Mouse (Mus musculus) small intestine, adult 2 months (tissue): ENCODE data around the gene Cwc27. TPM values are rescaled to one million over a fixed set of nuclear protein-coding genes. Genes with fewer than 3 reads are reported as not detected.

Experiments
- H3K27ac ChIP-seq: fragments of 200-500 bp; 2 replicates; pipeline ENCODE4 v1.5.1; 2012; ENCODE audit warnings: low read depth, low read length, control low read depth, inconsistent platforms; ENCODE audit not compliant: insufficient read depth
- H3K27me3 ChIP-seq: fragments of 200-500 bp; 2 replicates; pipeline ENCODE4 v1.6.1; 2012; ENCODE audit warnings: mild to moderate bottlenecking, moderate library complexity, low read length, inconsistent platforms; ENCODE audit not compliant: control insufficient read depth, insufficient read depth
- H3K36me3 ChIP-seq: fragments of 200-500 bp; 2 replicates; pipeline ENCODE4 v1.6.1; 2012; ENCODE audit warnings: mild to moderate bottlenecking, low read length, control low read depth, inconsistent platforms; ENCODE audit not compliant: control insufficient read depth, insufficient read depth
- H3K4me1 ChIP-seq: fragments of 200-500 bp; 2 replicates; pipeline ENCODE4 v1.6.1; 2012; ENCODE audit warnings: low read length, inconsistent platforms, mixed read lengths; ENCODE audit not compliant: control insufficient read depth, insufficient read depth, insufficient read length
- H3K4me3 ChIP-seq: fragments of 200-500 bp; 2 replicates; pipeline ENCODE4 v1.5.1; 2012; ENCODE audit warnings: low read depth, mild to moderate bottlenecking, control low read depth, inconsistent platforms, low read length, moderate library complexity
- CTCF ChIP-seq: fragments of 200-500 bp; IDR thresholded peaks from 2 replicates; pipeline ENCODE4 v1.5.1; 2012; ENCODE audit warnings: low read depth, mild to moderate bottlenecking, control low read depth, inconsistent platforms, low read length, moderate library complexity, mixed read lengths; ENCODE audit not compliant: insufficient replicate concordance, insufficient read length; ENCODE audit errors: extremely low read depth
- POLR2A ChIP-seq: fragments of 200-500 bp; IDR thresholded peaks from 2 replicates; pipeline ENCODE4 v1.6.1; 2012; ENCODE audit warnings: low read depth, mild to moderate bottlenecking, control low read depth, inconsistent platforms, low read length, moderate library complexity
- WGBS: fragments of 180-500 bp; shearing (Covaris S2); methylation state at CpG from one replicate; pipeline ENCODE4 v1.1.7; 2018; 5-methylcytosine and 5-hydroxymethylcytosine counted together
- polyA plus RNA-seq: library from polyadenylated mRNA; depleted of rRNA; stranded (reverse); fragments of >200 nt; gene quantifications from 2 replicates; pipeline ENCODE4 v1.2.3, GENCODE M21; 2012

The Cwc27 gene
- polyA plus RNA-seq, 1 experiment = 0.42 TPM

- TF ChIP-seq POLR2A (no peak), CTCF (no peak)
- Histone ChIP-seq H3K27me3 (no peaks in the 10 kb centered on the region), H3K27ac (no peak overlapping the region), H3K4me3 (no peak overlapping the region), H3K4me1 (no peaks in the 10 kb centered on the region), H3K36me3 (peaks cover 37% of the 10 kb centered on the region)
- 77% methylated on average over 7 of the region's 7 CpGs for WGBS
Observed at GRCm38 (mm10) chr13:104837628-104838027, 20.7 kb upstream of the Cwc27 start.

- TF ChIP-seq CTCF = no peak
- TF ChIP-seq POLR2A = no peak
- 94% methylated on average over 13 of the region's 13 CpGs for WGBS
- Histone ChIP-seq H3K4me3 (no peak overlapping the region), H3K27me3 (no peaks in the 10 kb centered on the region), H3K36me3 (peaks cover 50% of the 10 kb centered on the region), H3K4me1 (no peaks in the 10 kb centered on the region), H3K27ac (no peak overlapping the region)
Observed at GRCm38 (mm10) chr13:104832811-104833210, 15.9 kb upstream of the Cwc27 start.

- H3K36me3 ChIP-seq = peaks cover 23% of the 10 kb centered on the region
- no peak overlapping the region for H3K4me3 ChIP-seq
- no peaks in the 10 kb centered on the region for H3K27me3 ChIP-seq
- H3K27ac ChIP-seq = no peak overlapping the region
- no peak for TF ChIP-seq CTCF
- no peak for TF ChIP-seq POLR2A
- 85% methylated on average over 2 of the region's 2 CpGs for WGBS
- H3K4me1 ChIP-seq = no peaks in the 10 kb centered on the region; the same call in 1 of the 2 replicates
Observed at GRCm38 (mm10) chr13:104825470-104825869, 8.5 kb upstream of the Cwc27 start.

- Histone ChIP-seq H3K36me3 (peaks cover 5% of the 10 kb centered on the region), H3K4me3 (no peak overlapping the region), H3K4me1 (no peaks in the 10 kb centered on the region; the same call in 1 of the 2 replicates), H3K27me3 (no peaks in the 10 kb centered on the region), H3K27ac (no peak overlapping the region)
- 60% methylated on average over 8 of the region's 8 CpGs for WGBS
- no peak for TF ChIP-seq POLR2A
- no peak for TF ChIP-seq CTCF
Observed at GRCm38 (mm10) chr13:104822411-104822838, 5.5 kb upstream of the Cwc27 start.

GRCm38 (mm10) chr13:104821908-104822307, 5.0 kb upstream of the Cwc27 start:
- Histone ChIP-seq H3K36me3 (peaks cover under 1% of the 10 kb centered on the region; the same call in 1 of the 2 replicates), H3K27ac (no peak overlapping the region), H3K27me3 (no peaks in the 10 kb centered on the region), H3K4me1 (no peaks in the 10 kb centered on the region; the same call in 1 of the 2 replicates), H3K4me3 (no peak overlapping the region)
- WGBS = 95% methylated on average over 1 of the region's 1 CpGs
- TF ChIP-seq POLR2A = no peak
- TF ChIP-seq CTCF = no peak

GRCm38 (mm10) chr13:104821192-104821591, 4.2 kb upstream of the Cwc27 start:
- TF ChIP-seq CTCF (no peak), POLR2A (no peak)
- Histone ChIP-seq H3K4me3 (no peak overlapping the region), H3K27me3 (no peaks in the 10 kb centered on the region), H3K27ac (no peak overlapping the region), H3K36me3 (no peaks in the 10 kb centered on the region), H3K4me1 (no peaks in the 10 kb centered on the region; the same call in 1 of the 2 replicates)

- Histone ChIP-seq H3K27ac (peak overlapping the region; percentile 78), H3K36me3 (no peaks in the 10 kb centered on the region), H3K4me3 (peak overlapping the region; percentile 41), H3K27me3 (no peaks in the 10 kb centered on the region), H3K4me1 (no peaks in the 10 kb centered on the region; the same call in 1 of the 2 replicates)
- 10% methylated on average over 12 of the region's 12 CpGs for WGBS
- TF ChIP-seq POLR2A (no peak), CTCF (no peak)
Observed at GRCm38 (mm10) chr13:104817696-104818095, 754 bp upstream of the Cwc27 start.
